Mouse (Mus musculus): ENCODE data around the gene Cbx8.

The Cbx8 gene

GRCm38 (mm10) chr11:119026203-119026602 is 14.6 kb downstream of the Cbx8 start:
- no peak for DNase-seq

DNA sequence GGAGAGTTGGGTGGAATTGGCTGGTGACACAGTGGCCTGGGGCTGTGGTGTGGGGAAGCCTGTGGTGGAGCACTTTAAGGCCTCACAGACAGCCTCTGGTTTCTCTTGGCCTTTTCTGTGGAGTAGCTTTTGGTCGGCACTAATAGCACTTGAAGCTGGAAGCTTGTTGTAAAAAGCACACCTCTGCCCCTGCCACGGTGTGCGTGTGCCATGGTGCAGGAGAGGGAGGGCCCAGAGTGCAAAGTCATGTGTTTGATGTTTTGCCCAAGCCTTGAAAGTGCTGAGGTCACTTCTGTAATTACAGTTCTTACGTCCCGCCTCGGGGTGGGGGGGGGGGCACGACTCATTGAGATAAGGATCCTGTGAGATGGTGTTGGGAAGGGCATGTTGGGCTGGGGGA is 16.5 kb downstream of the Cbx8 start:
- DNase-seq: peak; percentile 56

DNA sequence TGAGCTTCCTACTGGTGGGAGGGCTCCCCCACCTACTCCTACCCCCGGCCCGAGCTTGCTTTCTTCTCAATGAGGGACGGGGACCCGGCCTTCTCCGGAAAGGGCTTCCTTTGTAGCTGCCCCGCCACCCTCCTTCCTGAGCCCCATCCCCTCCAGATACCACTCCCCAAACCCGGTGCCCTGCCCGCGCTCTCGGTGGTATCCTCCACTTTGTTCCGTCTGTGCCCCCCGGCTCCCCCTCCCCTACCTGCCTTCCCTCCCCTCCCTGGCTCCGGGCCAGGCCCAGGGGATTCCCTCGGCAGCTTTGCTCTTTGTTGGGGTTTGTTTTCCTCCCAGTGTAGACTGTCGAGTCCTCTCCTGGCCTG is 17.2 kb downstream of the Cbx8 start:
- no peak for DNase-seq

GRCm38 (mm10) chr11:119022895-119023615 is 17.7 kb downstream of the Cbx8 start, which contains the start of gene Cbx2:
TSS of gene Cbx2 (plus strand) at chr11:119022962.
- peak; percentile 87 for DNase-seq

DNA sequence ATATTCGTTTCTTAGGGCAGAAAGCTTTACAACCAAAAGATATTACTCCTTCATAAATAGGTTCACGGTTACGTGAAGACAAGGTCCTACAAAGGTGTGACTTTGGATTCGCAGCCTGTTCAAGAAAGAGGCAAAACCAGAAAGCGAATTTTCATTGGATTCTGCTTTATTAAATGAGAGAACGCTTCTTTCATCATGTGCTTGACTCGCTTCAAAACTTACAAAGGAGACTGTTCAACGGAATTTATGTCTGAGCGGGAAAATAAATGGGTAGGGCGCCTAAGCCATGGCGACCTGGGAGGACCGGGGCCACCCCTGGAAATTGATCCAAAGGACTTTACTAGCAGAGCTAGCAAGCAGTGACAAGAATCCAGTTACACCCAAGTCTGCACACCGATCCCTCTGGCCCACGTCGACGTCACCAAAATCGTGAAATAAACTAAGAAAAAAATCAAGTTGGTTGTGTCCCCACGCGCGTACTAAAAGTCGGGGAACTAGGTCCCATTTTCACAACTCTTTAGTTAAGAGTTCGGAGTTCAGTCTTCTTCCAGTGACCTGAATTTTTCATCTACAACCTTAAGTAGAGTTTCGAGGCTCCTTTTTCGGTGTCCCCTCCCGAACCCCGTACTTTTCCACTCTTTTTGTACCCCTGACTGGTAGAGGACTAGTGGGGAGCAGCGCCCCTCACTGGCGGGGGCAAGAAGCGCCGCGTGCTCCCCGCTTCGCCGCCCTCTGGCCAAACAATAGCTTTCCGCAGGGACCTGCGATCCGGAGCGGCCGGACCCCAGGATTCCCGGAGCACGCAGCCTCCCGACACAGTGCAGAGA is 18.5 kb downstream of the Cbx8 start:
- no peak for DNase-seq

- DNase-seq: no peak
These were observed 19.6 kb downstream of the Cbx8 start for GRCm38 (mm10) chr11:119021180-119021579.

DNA sequence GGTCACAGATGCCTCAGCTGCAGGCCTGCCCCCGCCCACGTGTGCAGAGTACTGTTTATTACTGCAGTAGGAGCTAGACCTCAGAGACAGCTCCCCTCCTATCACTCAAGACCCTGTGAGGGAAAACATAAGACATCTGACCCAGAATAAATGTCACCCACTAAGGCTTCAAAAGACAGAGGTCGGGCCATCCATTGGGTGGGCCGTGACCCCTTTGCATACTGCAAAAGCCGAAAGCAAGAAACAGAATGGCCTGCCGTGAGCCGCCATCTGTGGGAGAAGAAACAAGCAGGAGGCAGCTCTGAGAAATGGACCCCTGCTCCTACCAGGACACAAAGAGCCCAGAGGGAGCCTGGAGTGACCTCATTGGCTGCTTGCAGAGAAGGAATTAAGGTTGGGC is 23.3 kb downstream of the Cbx8 start:
- DNase-seq: no peak

DNA sequence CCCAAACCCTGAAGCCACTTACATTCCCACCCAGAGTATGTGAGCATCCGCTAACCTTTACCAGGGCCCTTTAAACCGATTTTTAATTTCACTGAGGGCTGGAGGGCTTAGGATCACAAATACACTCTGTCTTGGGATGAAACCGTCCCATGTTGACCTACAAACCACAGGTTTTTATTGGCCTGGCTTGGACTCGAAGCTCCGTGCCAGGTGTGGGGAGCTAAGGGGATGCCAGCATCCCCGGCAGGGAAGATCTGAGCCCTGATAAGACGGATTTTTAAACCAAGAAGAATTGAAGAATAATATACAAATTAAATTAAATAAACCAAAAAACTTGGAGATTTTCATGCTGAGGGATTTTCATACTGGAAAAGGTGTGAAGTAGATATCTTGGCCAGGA is 26.3 kb downstream of the Cbx8 start:
- DNase-seq: no peak

DNA sequence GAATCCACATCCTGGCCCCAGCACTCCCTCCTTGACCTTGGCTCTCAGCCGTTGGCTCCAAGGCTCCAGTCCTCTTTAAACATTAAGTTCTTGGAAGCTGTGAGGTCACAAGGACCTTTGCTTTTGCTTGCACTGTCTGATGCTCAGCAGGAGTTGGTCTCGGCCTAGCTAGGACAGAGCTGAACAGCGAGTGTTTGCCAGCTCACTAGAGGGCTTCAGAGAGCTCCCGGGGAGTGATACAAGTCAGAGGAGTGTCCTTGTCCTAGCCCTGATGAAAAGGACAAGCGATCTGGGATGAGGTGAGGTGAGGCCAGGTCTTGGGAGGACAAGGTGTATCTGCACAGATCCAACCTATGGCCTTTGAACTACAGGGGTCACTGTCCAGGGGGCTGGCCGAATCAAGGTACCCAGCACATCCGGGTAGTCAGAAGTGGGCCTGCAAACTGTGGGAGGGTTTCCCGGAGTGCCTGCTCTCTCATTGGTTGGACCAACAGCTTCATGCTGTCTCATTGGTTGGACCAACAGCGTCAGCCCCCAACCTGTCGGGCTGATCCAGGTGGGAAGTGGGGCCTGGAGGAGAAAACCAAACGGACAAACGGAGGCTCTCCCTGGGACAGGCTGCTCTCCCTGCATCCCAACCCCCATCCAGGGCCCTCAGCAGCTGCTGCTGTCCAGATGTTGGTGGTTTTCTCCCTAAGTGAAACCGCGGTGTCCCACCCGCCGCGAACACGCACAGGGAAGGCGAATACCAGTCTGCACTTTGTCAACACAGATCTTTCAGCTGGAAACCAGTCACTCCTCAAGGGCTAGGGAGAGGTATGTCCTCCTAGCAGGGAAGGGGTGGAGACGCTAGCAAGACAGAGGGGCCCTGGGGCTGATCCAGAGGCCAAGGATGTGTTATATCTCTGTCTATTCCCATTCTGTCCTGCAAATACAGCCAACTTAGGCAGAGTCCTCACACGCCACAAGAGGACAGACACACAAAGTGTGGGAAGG is 33.0 kb downstream of the Cbx8 start:
- DNase-seq: peak; percentile 91

- no peak for DNase-seq
These were observed 34.3 kb downstream of the Cbx8 start for GRCm38 (mm10) chr11:119006462-119006861.

DNA sequence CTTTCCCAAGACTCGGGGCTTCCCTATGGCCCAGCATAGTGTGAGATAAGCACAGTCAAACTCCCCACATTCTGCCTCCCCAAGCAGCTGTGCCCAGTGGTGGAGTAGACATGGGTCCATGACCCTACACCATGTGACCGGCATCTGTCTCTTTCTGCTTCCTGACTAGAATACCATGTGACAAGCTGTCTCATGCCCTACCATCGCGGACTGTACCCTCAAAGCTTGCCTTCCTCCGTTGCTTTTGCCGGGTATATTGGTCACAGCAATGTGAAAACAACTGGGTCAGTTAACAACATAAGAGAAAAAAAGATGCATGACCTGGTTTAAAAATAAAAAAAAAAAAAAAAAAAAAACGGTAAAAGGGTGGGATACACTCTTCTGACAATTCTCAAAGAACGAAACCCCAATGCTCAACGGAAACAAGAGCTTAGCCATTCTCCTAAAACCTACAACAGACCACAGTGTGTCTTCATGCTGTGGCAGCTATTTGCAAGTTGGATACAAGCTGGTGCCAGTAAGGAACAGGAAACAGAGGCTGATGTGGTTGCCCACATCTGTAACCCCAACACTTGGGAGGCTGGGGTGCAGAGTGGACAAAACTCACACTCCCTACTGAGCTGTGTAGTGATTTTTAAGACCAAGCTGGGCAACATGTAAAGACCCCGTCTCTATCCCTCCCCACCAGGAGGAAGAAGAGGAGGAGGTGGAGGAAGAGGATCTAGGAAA is 35.1 kb downstream of the Cbx8 start:
- no peak for DNase-seq

DNA sequence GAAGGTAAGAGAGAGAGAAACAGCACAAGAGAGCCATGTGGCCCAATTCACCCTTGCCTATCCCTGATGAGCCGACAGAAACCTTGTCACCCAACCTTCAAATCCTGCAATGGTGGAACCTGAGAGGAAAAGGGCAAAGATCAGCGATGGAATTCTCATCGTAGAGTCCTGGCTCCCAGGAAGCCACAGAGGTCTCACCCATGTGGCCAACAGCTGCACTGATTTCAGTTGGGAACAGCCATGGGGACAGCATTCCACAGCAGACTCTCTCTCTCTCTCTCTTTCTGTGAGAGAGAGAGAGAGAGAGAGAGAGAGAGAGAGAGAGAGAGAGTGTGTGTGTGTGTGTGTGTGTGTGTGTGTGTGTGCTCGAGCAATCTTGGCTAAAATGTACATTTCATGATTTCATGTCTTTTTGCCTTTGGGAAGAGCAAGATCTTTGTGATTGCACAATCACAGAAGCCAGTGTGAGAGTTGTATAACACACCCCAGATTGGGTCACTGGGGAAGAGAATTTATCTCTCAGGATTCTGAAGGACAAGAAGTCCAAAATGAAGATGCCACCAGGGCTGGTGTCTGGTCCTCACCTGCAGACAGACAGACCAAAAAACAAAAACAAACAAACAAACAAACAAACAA is 39.2 kb downstream of the Cbx8 start:
- no peak for DNase-seq

DNA sequence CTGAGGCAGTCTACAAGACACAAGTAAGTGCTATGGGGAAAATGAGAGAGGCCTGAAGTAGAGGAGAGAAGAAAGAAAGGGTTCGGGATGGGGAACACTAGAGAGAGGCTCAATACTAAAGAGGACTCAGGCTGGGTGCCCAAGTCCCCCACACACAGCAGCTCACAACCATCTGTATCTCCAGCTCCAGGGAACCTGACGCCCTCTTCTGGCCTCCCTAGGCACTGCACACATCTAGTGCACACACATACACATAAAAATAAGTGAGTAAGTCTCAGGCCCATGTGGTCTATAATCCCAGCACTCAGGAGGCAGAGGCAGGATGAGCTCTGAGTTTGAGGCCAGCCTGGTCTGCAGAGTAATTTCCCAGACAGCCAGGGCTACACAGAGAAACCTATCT is 39.9 kb downstream of the Cbx8 start:
- no peak for DNase-seq

- no peak for DNase-seq
These were observed 41.4 kb downstream of the Cbx8 start for GRCm38 (mm10) chr11:118999361-118999804.

- peak; percentile 75 for DNase-seq
These were observed 42.1 kb downstream of the Cbx8 start for GRCm38 (mm10) chr11:118998540-118999265.

GRCm38 (mm10) chr11:118997182-118997581 is 43.6 kb downstream of the Cbx8 start:
- DNase-seq: no peak

- no peak for DNase-seq
These were observed 45.3 kb downstream of the Cbx8 start for GRCm38 (mm10) chr11:118995448-118995847.

DNA sequence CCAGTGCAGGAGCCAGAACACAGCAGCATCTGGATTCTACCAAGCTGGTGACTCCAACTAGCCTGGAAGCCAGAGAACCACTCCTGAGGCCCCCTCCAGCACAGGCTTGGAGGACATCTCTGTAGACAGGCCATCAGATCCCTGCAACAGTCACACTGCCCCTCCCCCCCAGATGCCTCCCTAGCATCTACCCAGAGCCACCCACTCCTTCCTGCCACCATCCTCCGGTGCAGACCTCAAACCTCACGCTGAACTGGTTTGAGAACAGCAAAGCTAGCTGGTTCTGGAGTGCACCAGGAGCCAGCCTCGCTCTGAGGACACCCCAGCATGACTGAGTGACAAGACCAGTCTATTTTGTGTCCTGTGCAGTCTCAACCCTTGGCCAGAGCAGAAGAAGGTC is 48.0 kb downstream of the Cbx8 start:
- no peak for DNase-seq

GRCm38 (mm10) chr11:118987999-118988398 is 52.8 kb downstream of the Cbx8 start, which contains the start of gene Enpp7:
TSS of gene Enpp7 (plus strand) at chr11:118988188.
- DNase-seq: peak; percentile 26
